Mouse (Mus musculus) large intestine, adult 2 months (tissue): ENCODE measurements around the gene Rspo3. TPM values are rescaled to one million over a fixed set of nuclear protein-coding genes. Genes with fewer than 3 reads are reported as not detected.

Source experiments
- DNase-seq: peaks from one replicate; pipeline ENCODE4 v3.0.0-alpha.2; 2012; ENCODE audit warnings: low read depth, low spot score
- WGBS: fragments of 180-500 bp; shearing (Covaris S2); methylation state at CpG from one replicate; pipeline ENCODE4 v1.1.7; 2018; 5-methylcytosine and 5-hydroxymethylcytosine counted together
- polyA plus RNA-seq: library from polyadenylated mRNA; depleted of rRNA; stranded (reverse); fragments of >200 nt; gene quantifications from 2 replicates; pipeline ENCODE4 v1.2.3, GENCODE M21; 2012; rRNA removed

Rspo3 gene
- polyA plus RNA-seq = 0.79 and 0.92 TPM in 2 replicates

GRCm38 (mm10) chr10:29535546-29536260 is at the start of gene Rspo3:
Rspo3 (minus strand) TSS chr10:29535867.
- no peak for DNase-seq
- WGBS = 2% methylated on average over 44 of the region's 44 CpGs

GRCm38 (mm10) chr10:29581940-29582339 is 46.3 kb upstream of the Rspo3 start:
- 59% methylated on average over 3 of the region's 3 CpGs for WGBS

GRCm38 (mm10) chr10:29581476-29581875 is 45.8 kb upstream of the Rspo3 start:
- DNase-seq = no peak
- WGBS = 81% methylated on average over 3 of the region's 3 CpGs

More at GRCm38 (mm10) chr10:29581940-29582339, 46.3 kb upstream of the Rspo3 start:
- DNase-seq = no peak

GRCm38 (mm10) chr10:29555983-29556382 is 20.3 kb upstream of the Rspo3 start:
- no peak for DNase-seq
- 48% methylated on average over 2 of the region's 2 CpGs for WGBS

- WGBS = 44% methylated on average over 2 of the region's 2 CpGs
- no peak for DNase-seq
Measured at GRCm38 (mm10) chr10:29554365-29554764, 18.7 kb upstream of the Rspo3 start.

- WGBS = 88% methylated on average over 3 of the region's 3 CpGs
Measured at GRCm38 (mm10) chr10:29542982-29543381, 7.3 kb upstream of the Rspo3 start.

GRCm38 (mm10) chr10:29539516-29539915 is 3.8 kb upstream of the Rspo3 start:
- 68% methylated on average over 2 of the region's 2 CpGs for WGBS
- DNase-seq = no peak

More at GRCm38 (mm10) chr10:29542982-29543381, 7.3 kb upstream of the Rspo3 start:
- DNase-seq = no peak

- WGBS = 80% methylated on average over 2 of the region's 2 CpGs
- DNase-seq = no peak
Measured at GRCm38 (mm10) chr10:29538791-29539190, 3.1 kb upstream of the Rspo3 start.

- 4% methylated on average over 7 of the region's 7 CpGs for WGBS
Measured at GRCm38 (mm10) chr10:29534830-29535227, 838 bp downstream of the Rspo3 start.

GRCm38 (mm10) chr10:29533846-29534829 is 1.5 kb downstream of the Rspo3 start:
- DNase-seq = no peak
- WGBS = 7% methylated on average over 24 of the region's 24 CpGs

More at GRCm38 (mm10) chr10:29534830-29535227, 838 bp downstream of the Rspo3 start:
- no peak for DNase-seq

- DNase-seq = no peak
- WGBS = 3% methylated on average over 30 of the region's 30 CpGs
Measured at GRCm38 (mm10) chr10:29532821-29533715, 2.6 kb downstream of the Rspo3 start.

GRCm38 (mm10) chr10:29513563-29513962 is 22.1 kb downstream of the Rspo3 start:
- no peak for DNase-seq
- 97% methylated on average over 1 of the region's 1 CpGs for WGBS

- WGBS = 52% methylated on average over 2 of the region's 2 CpGs
- DNase-seq = no peak
Measured at GRCm38 (mm10) chr10:29508167-29508566, 27.5 kb downstream of the Rspo3 start.

- DNase-seq = no peak
Measured at GRCm38 (mm10) chr10:29497205-29497822, 38.4 kb downstream of the Rspo3 start.

GRCm38 (mm10) chr10:29493996-29494395 is 41.7 kb downstream of the Rspo3 start:
- 81% methylated on average over 1 of the region's 1 CpGs for WGBS
- DNase-seq = no peak

More at GRCm38 (mm10) chr10:29497205-29497822, 38.4 kb downstream of the Rspo3 start:
- WGBS = 34% methylated on average over 3 of the region's 3 CpGs

GRCm38 (mm10) chr10:29480945-29481344 is 54.7 kb downstream of the Rspo3 start:
- 45% methylated on average over 1 of the region's 1 CpGs for WGBS

GRCm38 (mm10) chr10:29479401-29479800 is 56.3 kb downstream of the Rspo3 start:
- no peak for DNase-seq
- 56% methylated on average over 3 of the region's 3 CpGs for WGBS

More at GRCm38 (mm10) chr10:29480945-29481344, 54.7 kb downstream of the Rspo3 start:
- no peak for DNase-seq

- 73% methylated on average over 5 of the region's 5 CpGs for WGBS
- DNase-seq = no peak
Measured at GRCm38 (mm10) chr10:29470454-29470853, 65.2 kb downstream of the Rspo3 start.

GRCm38 (mm10) chr10:29460100-29460499 is 75.6 kb downstream of the Rspo3 start:
- no peak for DNase-seq
- WGBS = 55% methylated on average over 3 of the region's 3 CpGs
